Mouse (Mus musculus): ENCODE measurements around the gene Prr14. TPM values are rescaled to one million over a fixed set of nuclear protein-coding genes. Genes with fewer than 3 reads are reported as not detected.

The Prr14 gene
- polyA plus RNA-seq (2017; shearing (Covaris generic)) = 122 TPM

GRCm38 (mm10) chr7:127459311-127459710 lies at the start of gene Prr14:
TSS of gene Prr14 (plus strand) at chr7:127459611.

GRCm38 (mm10) chr7:127421388-127422191 lies 37.8 kb upstream of the Prr14 start, which contains the start of gene Zfp688:
TSS of gene Zfp688 (minus strand) at chr7:127422068.

GRCm38 (mm10) chr7:127448521-127449300 lies 10.7 kb upstream of the Prr14 start, which contains the start of gene Zfp689:
TSS of gene Zfp689 (minus strand) at chr7:127449158.

GRCm38 (mm10) chr7:127478635-127479317 lies 19.4 kb downstream of the Prr14 start, which contains the start of gene Fbrs:
TSS of gene Fbrs (plus strand) at chr7:127479199.

GRCm38 (mm10) chr7:127511808-127512230 lies 52.4 kb downstream of the Prr14 start, which contains the start of gene Srcap:
TSS of gene Srcap (plus strand) at chr7:127511983.

GRCm38 (mm10) chr7:127519284-127519683 lies 59.9 kb downstream of the Prr14 start, which contains the start of gene Gm42715:
TSS of gene Gm42715 (plus strand) at chr7:127519584.

Other genes starting within 250 kb of the Prr14 start
- 8.8 TPM for gene Zfp553, start 226.6 kb upstream of the Prr14 start, polyA plus RNA-seq (2017; shearing (Covaris generic))
- 475 TPM for gene Sept1, start 226.5 kb upstream of the Prr14 start, polyA plus RNA-seq (2017; shearing (Covaris generic))
- gene Zfp771, start 215.3 kb upstream of the Prr14 start, polyA plus RNA-seq (2017; shearing (Covaris generic)) = 7.5 TPM
- gene Dctpp1, start 198.9 kb upstream of the Prr14 start, polyA plus RNA-seq (2017; shearing (Covaris generic)) = 12.7 TPM
- gene Sephs2, start 185.6 kb upstream of the Prr14 start, polyA plus RNA-seq (2017; shearing (Covaris generic)) = 24.9 TPM
- 346 TPM for gene Itgal, start 163.4 kb upstream of the Prr14 start, polyA plus RNA-seq (2017; shearing (Covaris generic))
- 0.21 TPM for gene Zfp768, start 114.0 kb upstream of the Prr14 start, polyA plus RNA-seq (2017; shearing (Covaris generic))
- gene Zfp747, start 83.6 kb upstream of the Prr14 start, polyA plus RNA-seq (2017; shearing (Covaris generic)) = 19.6 TPM
- gene 9130019O22Rik, start 72.4 kb upstream of the Prr14 start, polyA plus RNA-seq (2017; shearing (Covaris generic)) = 5.6 TPM
- 3.7 TPM for gene E430018J23Rik, start 66.0 kb upstream of the Prr14 start, polyA plus RNA-seq (2017; shearing (Covaris generic))
- 10.0 TPM for gene Zfp764, start 52.8 kb upstream of the Prr14 start, polyA plus RNA-seq (2017; shearing (Covaris generic))
- gene Zfp688, start 37.5 kb upstream of the Prr14 start, polyA plus RNA-seq (2017; shearing (Covaris generic)) = 18.7 TPM
- gene Zfp689, start 10.5 kb upstream of the Prr14 start, polyA plus RNA-seq (2017; shearing (Covaris generic)) = 12.1 TPM
- gene Fbrs, start 19.6 kb downstream of the Prr14 start, polyA plus RNA-seq (2017; shearing (Covaris generic)) = 16.1 TPM
- gene Srcap, start 52.4 kb downstream of the Prr14 start, polyA plus RNA-seq (2017; shearing (Covaris generic)) = 93.5 TPM
- 4.3 TPM for gene Gm42715, start 60.0 kb downstream of the Prr14 start, polyA plus RNA-seq (2017; shearing (Covaris generic))
- 10.3 TPM for gene Tmem265, start 101.8 kb downstream of the Prr14 start, polyA plus RNA-seq (2017; shearing (Covaris generic))
- gene Phkg2, start 113.7 kb downstream of the Prr14 start, polyA plus RNA-seq (2017; shearing (Covaris generic)) = 82.7 TPM
- gene Ccdc189, start 129.0 kb downstream of the Prr14 start, polyA plus RNA-seq (2017; shearing (Covaris generic)) = 0.39 TPM
- gene Rnf40, start 129.2 kb downstream of the Prr14 start, polyA plus RNA-seq (2017; shearing (Covaris generic)) = 108 TPM
- gene Zfp629, start 156.2 kb downstream of the Prr14 start, polyA plus RNA-seq (2017; shearing (Covaris generic)) = 1.7 TPM
- 59.3 TPM for gene Bcl7c, start 249.3 kb downstream of the Prr14 start, polyA plus RNA-seq (2017; shearing (Covaris generic))